Mouse (Mus musculus): ENCODE measurements around the gene Gm10282. TPM values are rescaled to one million over a fixed set of nuclear protein-coding genes. Genes with fewer than 3 reads are reported as not detected.

The Gm10282 gene
- polyA plus RNA-seq, 1 experiment: 3.9 TPM

- 37% methylated on average over 3 of the region's 3 CpGs for WGBS
- Histone ChIP-seq H3K27ac (ENCODE audit: insufficient read depth, low read length) (no peak overlapping the region), H3K4me3 (replicated peaks; ENCODE audit: insufficient read depth, low read depth, low read length) (no peak overlapping the region)
These were observed 28.5 kb upstream of the Gm10282 start for GRCm38 (mm10) chr8:72333429-72334143.

DNA sequence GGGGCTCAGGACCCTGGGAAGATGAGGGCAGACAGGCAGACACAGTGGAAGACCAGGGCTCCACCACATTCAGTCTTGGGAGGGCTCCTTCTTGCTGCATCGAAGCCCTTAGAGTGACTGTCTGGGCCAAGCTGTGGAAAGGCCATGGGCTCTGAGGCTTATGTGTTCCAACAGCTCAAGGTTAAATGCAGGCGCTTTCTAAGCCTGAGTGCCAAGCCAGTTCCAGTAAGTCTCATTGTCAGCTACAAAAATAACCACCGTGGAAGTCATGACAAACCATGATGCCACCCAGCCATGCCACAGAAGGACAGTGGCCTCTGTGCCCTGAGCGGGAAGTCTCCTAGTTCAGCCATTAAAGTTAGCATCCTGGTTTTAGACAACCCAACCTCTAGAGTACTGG lies 26.6 kb upstream of the Gm10282 start:
- no peak for DNase-seq
- Histone ChIP-seq H3K4me1 (ENCODE audit: control insufficient read depth, insufficient read depth, low read length) (no peaks in the 10 kb centered on the region), H3K27me3 (ENCODE audit: control insufficient read depth, insufficient read depth, low read length) (no peaks in the 10 kb centered on the region), H3K4me3 (replicated peaks; ENCODE audit: insufficient read depth, low read depth, low read length) (no peak overlapping the region), H3K27ac (ENCODE audit: insufficient read depth, low read length) (no peak overlapping the region)
- 87% methylated on average over 4 of the region's 4 CpGs for WGBS
- TF ChIP-seq POLR2A (IDR thresholded peaks at IDR 0.05; ENCODE audit: borderline replicate concordance, insufficient read depth, low read length) (no peak), CTCF (IDR thresholded peaks at IDR 0.05; ENCODE audit: borderline replicate concordance, insufficient read depth, low read depth, low read length) (no peak)

More at GRCm38 (mm10) chr8:72333429-72334143, 28.5 kb upstream of the Gm10282 start:
- TF ChIP-seq CTCF (IDR thresholded peaks at IDR 0.05; ENCODE audit: borderline replicate concordance, insufficient read depth, low read depth, low read length) (no peak), POLR2A (IDR thresholded peaks at IDR 0.05; ENCODE audit: borderline replicate concordance, insufficient read depth, low read length) (no peak)
- no peaks in the 10 kb centered on the region for H3K4me1 ChIP-seq (ENCODE audit: control insufficient read depth, insufficient read depth, low read length)
- no peak for DNase-seq
- no peaks in the 10 kb centered on the region for H3K27me3 ChIP-seq (ENCODE audit: control insufficient read depth, insufficient read depth, low read length)

GRCm38 (mm10) chr8:72330806-72331516 lies 25.9 kb upstream of the Gm10282 start:
- DNase-seq: no peak
- 87% methylated on average over 6 of the region's 6 CpGs for WGBS
- H3K27ac ChIP-seq (ENCODE audit: insufficient read depth, low read length): no peak overlapping the region
- H3K4me3 ChIP-seq (replicated peaks; ENCODE audit: insufficient read depth, low read depth, low read length): no peak overlapping the region
- H3K27me3 ChIP-seq (ENCODE audit: control insufficient read depth, insufficient read depth, low read length): no peaks in the 10 kb centered on the region
- TF ChIP-seq POLR2A (IDR thresholded peaks at IDR 0.05; ENCODE audit: borderline replicate concordance, insufficient read depth, low read length) (no peak), CTCF (IDR thresholded peaks at IDR 0.05; ENCODE audit: borderline replicate concordance, insufficient read depth, low read depth, low read length) (no peak)
- H3K4me1 ChIP-seq (ENCODE audit: control insufficient read depth, insufficient read depth, low read length): no peaks in the 10 kb centered on the region

DNA sequence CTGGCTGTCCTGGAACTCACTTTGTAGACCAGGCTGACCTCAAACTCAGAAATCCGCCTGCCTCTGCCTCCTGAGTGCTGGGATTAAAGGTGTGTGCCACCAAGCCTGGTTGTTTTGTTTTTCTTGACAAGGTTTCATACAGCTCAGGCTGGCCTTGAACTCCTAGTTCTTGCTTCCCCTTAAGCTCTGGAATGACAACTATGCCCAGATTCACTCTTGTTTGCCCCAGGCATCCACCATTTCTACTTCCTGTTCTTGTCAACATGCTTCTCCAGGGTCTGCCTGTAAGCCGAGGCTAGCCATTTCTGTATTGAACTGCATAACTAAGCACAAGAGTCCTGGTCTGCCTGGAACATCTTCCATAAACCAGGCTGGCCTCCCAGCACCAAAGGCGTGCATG lies 24.1 kb upstream of the Gm10282 start:
- no peaks in the 10 kb centered on the region for H3K27me3 ChIP-seq (ENCODE audit: control insufficient read depth, insufficient read depth, low read length)
- WGBS: 85% methylated on average over 3 of the region's 3 CpGs
- H3K4me1 ChIP-seq (ENCODE audit: control insufficient read depth, insufficient read depth, low read length): no peaks in the 10 kb centered on the region
- H3K4me3 ChIP-seq (replicated peaks; ENCODE audit: insufficient read depth, low read depth, low read length): no peak overlapping the region
- H3K27ac ChIP-seq (ENCODE audit: insufficient read depth, low read length): no peak overlapping the region
- no peak for TF ChIP-seq CTCF (IDR thresholded peaks at IDR 0.05; ENCODE audit: borderline replicate concordance, insufficient read depth, low read depth, low read length)
- no peak for DNase-seq

GRCm38 (mm10) chr8:72324708-72325107 lies 19.6 kb upstream of the Gm10282 start:
- Histone ChIP-seq H3K27ac (ENCODE audit: insufficient read depth, low read length) (no peak overlapping the region), H3K4me1 (ENCODE audit: control insufficient read depth, insufficient read depth, low read length) (no peaks in the 10 kb centered on the region), H3K4me3 (replicated peaks; ENCODE audit: insufficient read depth, low read depth, low read length) (no peak overlapping the region), H3K27me3 (ENCODE audit: control insufficient read depth, insufficient read depth, low read length) (peaks cover 1% of the 10 kb centered on the region; the same call in 1 of the 2 replicates)
- WGBS: 88% methylated on average over 2 of the region's 2 CpGs
- no peak for DNase-seq
- no peak for TF ChIP-seq CTCF (IDR thresholded peaks at IDR 0.05; ENCODE audit: borderline replicate concordance, insufficient read depth, low read depth, low read length)
- TF ChIP-seq POLR2A (IDR thresholded peaks at IDR 0.05; ENCODE audit: borderline replicate concordance, insufficient read depth, low read length): no peak

DNA sequence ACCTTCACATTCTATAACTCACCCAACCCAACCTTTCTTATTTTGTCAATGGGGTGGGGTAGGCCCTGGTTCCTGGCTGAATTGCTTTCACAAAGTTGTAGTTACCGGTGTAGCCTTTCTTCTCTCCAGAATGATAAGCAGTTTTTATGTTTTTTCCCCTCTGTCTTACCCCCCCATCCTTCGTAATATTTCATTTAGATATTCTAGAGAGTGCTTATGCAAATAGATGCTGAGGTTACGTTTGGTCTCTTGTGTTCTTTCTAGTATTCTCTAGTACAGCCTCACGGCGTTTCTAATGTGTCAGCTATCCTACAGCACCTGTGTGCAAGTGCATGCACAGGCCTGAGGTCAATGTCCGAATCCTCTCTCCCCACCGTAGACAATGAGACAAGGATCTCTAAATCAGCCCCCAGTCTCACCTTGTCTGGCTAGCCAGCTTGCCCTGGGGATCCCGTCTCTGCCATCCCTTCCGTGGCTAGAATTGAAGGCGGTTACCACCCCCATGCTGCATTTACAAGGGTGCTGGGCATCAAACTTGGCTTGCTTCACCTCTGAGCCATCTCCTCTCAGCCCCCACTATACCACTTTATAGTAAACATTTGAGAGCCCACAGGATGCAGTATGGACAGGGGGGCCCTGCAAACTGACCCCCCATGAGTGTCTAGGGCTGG lies 19.1 kb upstream of the Gm10282 start:
- Histone ChIP-seq H3K4me3 (replicated peaks; ENCODE audit: insufficient read depth, low read depth, low read length) (no peak overlapping the region), H3K27me3 (ENCODE audit: control insufficient read depth, insufficient read depth, low read length) (peaks cover 2% of the 10 kb centered on the region; the same call in 1 of the 2 replicates), H3K27ac (ENCODE audit: insufficient read depth, low read length) (no peak overlapping the region), H3K4me1 (ENCODE audit: control insufficient read depth, insufficient read depth, low read length) (no peaks in the 10 kb centered on the region)
- WGBS: 90% methylated on average over 10 of the region's 10 CpGs
- DNase-seq: no peak
- TF ChIP-seq POLR2A (IDR thresholded peaks at IDR 0.05; ENCODE audit: borderline replicate concordance, insufficient read depth, low read length): no peak

GRCm38 (mm10) chr8:72323131-72323725 lies 18.2 kb upstream of the Gm10282 start:
- H3K4me3 ChIP-seq (replicated peaks; ENCODE audit: insufficient read depth, low read depth, low read length): no peak overlapping the region
- H3K4me1 ChIP-seq (ENCODE audit: control insufficient read depth, insufficient read depth, low read length): no peaks in the 10 kb centered on the region
- WGBS: 67% methylated on average over 6 of the region's 6 CpGs
- no peak for TF ChIP-seq POLR2A (IDR thresholded peaks at IDR 0.05; ENCODE audit: borderline replicate concordance, insufficient read depth, low read length)
- no peak for TF ChIP-seq CTCF (IDR thresholded peaks at IDR 0.05; ENCODE audit: borderline replicate concordance, insufficient read depth, low read depth, low read length)
- H3K27ac ChIP-seq (ENCODE audit: insufficient read depth, low read length): no peak overlapping the region
- peaks cover 2% of the 10 kb centered on the region; the same call in 1 of the 2 replicates for H3K27me3 ChIP-seq (ENCODE audit: control insufficient read depth, insufficient read depth, low read length)
- DNase-seq: no peak

Data from cerebellum, adult 2 months (tissue).